Mouse (Mus musculus) B cell, adult 67 days (primary cell): ENCODE measurements around the gene Olfr117. TPM values are rescaled to one million over a fixed set of nuclear protein-coding genes. Genes with fewer than 3 reads are reported as not detected.

ENCODE experiments used
- total RNA-seq, 2 experiments: library from RNA; stranded (reverse); gene quantifications; 4 replicates each; pipeline ENCODE4 v1.2.4; 2023

The Olfr117 gene
- not detected for total RNA-seq

GRCm38 (mm10) chr17:37663682-37664081, at the start of gene Olfr117:
Olfr117 (minus strand) TSS chr17:37663782.

DNA sequence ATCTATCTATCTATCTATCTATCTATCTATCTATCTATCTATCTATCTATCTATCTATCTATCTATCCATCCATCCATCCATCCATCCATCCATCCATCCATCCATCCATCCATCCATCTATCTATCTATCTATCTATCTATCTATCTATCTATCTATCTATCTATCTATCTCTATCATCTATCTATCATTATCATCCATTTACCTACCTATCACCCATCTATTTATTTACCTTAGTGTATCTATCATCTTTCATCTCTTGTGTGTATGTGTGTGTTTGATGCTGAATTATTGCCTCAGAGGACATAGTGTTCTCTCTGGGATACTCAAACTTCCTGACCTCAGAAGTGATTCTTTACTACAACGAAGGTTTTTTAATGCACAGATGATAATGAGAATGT, 32.7 kb upstream of the Olfr117 start, which contains the start of gene Olfr119:
TSS of gene Olfr119 (plus strand) at position 301 of the 400 bp plus-strand sequence.

GRCm38 (mm10) chr17:37666688-37667087, 3.1 kb upstream of the Olfr117 start, which contains the start of gene Olfr118:
Olfr118 (plus strand) TSS chr17:37666988.

GRCm38 (mm10) chr17:37627009-37627408, 36.6 kb downstream of the Olfr117 start, which contains the start of the genes Olfr115 and Olfr116:
Olfr115 (minus strand) TSS chr17:37627109.
Olfr116 (minus strand) TSS chr17:37627199.

Other genes with a start within 250 kb of the Olfr117 start
- not detected for gene Olfr108, start 218.3 kb downstream of the Olfr117 start, total RNA-seq
- not detected for gene Olfr109, start 204.9 kb downstream of the Olfr117 start, total RNA-seq
- not detected for gene H2-M2, start 180.2 kb downstream of the Olfr117 start, total RNA-seq
- not detected for gene Olfr110, start 171.3 kb downstream of the Olfr117 start, total RNA-seq
- not detected for gene Olfr111, start 155.8 kb downstream of the Olfr117 start, total RNA-seq
- not detected for gene Olfr112, start 94.3 kb downstream of the Olfr117 start, total RNA-seq
- gene Olfr113, start 86.1 kb downstream of the Olfr117 start, total RNA-seq, result not detected
- not detected for gene Olfr114, start 71.0 kb downstream of the Olfr117 start, total RNA-seq
- gene Olfr115, start 36.7 kb downstream of the Olfr117 start, total RNA-seq, result not detected
- not detected for gene Olfr116, start 36.6 kb downstream of the Olfr117 start, total RNA-seq
- gene Olfr118, start 3.2 kb upstream of the Olfr117 start, total RNA-seq, result not detected
- gene Olfr119, start 32.8 kb upstream of the Olfr117 start, total RNA-seq, result not detected
- not detected for gene Olfr120, start 58.0 kb upstream of the Olfr117 start, total RNA-seq
- gene Olfr121, start 85.1 kb upstream of the Olfr117 start, total RNA-seq, result not detected
- gene Olfr122, start 104.8 kb upstream of the Olfr117 start, total RNA-seq, result not detected
- not detected for gene Olfr123, start 129.7 kb upstream of the Olfr117 start, total RNA-seq
- gene Olfr124, start 136.1 kb upstream of the Olfr117 start, total RNA-seq, result not detected
- gene Olfr125, start 169.2 kb upstream of the Olfr117 start, total RNA-seq, result not detected
- gene Olfr126, start 183.7 kb upstream of the Olfr117 start, total RNA-seq, result not detected
- gene Olfr127, start 236.7 kb upstream of the Olfr117 start, total RNA-seq, result not detected